Mouse (Mus musculus): ENCODE measurements around the gene Homer2. TPM values are rescaled to one million over a fixed set of nuclear protein-coding genes. Genes with fewer than 3 reads are reported as not detected.

Gene Homer2
- polyA plus RNA-seq (2017; shearing (Covaris generic)), result 1 to 10 TPM in 1 of 2 experiments, not detected in 1; 2.4 TPM

GRCm38 (mm10) chr7:81707471-81708140 lies at the start of gene Homer2:
TSS of gene Homer2 (minus strand) at chr7:81707527.

GRCm38 (mm10) chr7:81571108-81571940 lies 136.0 kb downstream of the Homer2 start, which contains the start of gene Whamm:
TSS of gene Whamm (plus strand) at chr7:81571266.

GRCm38 (mm10) chr7:81566892-81567291 lies 140.4 kb downstream of the Homer2 start, which contains the start of gene Fsd2:
TSS of gene Fsd2 (minus strand) at chr7:81566944.

Other genes with a start within 250 kb of the Homer2 start
- under 1 TPM in 1 of 2 experiments, not detected in 1; 0.09 TPM for gene Ap3b2, start 213.6 kb downstream of the Homer2 start, polyA plus RNA-seq (2017; shearing (Covaris generic))
- gene BC048679, start 209.2 kb downstream of the Homer2 start, polyA plus RNA-seq (2017; shearing (Covaris generic)), result not detected
- gene Fsd2, start 140.6 kb downstream of the Homer2 start, polyA plus RNA-seq (2017; shearing (Covaris generic)), result 1 to 10 TPM; 2.3 to 4.6 TPM
- 10 to 100 TPM; 28.6 to 33.6 TPM for gene Whamm, start 136.3 kb downstream of the Homer2 start, polyA plus RNA-seq (2017; shearing (Covaris generic))
- gene Ramac, start 55.4 kb upstream of the Homer2 start, polyA plus RNA-seq (2017; shearing (Covaris generic)), result 100 to 1,000 TPM; 150 to 151 TPM
- gene 3110040N11Rik, start 82.0 kb upstream of the Homer2 start, polyA plus RNA-seq (2017; shearing (Covaris generic)), result 10 to 100 TPM; 57.9 to 69.9 TPM
- 100 to 1,000 TPM in 1 of 2 experiments, 10 to 100 TPM in 1; 89.3 to 108 TPM for gene Btbd1, start 121.9 kb upstream of the Homer2 start, polyA plus RNA-seq (2017; shearing (Covaris generic))
- gene Gm10160, start 148.3 kb upstream of the Homer2 start, polyA plus RNA-seq (2017; shearing (Covaris generic)), result not detected
- gene Tm6sf1, start 151.5 kb upstream of the Homer2 start, polyA plus RNA-seq (2017; shearing (Covaris generic)), result 10 to 100 TPM in 1 of 2 experiments, 1 to 10 TPM in 1; 7.4 to 18.2 TPM
- gene Hdgfl3, start 226.9 kb upstream of the Homer2 start, polyA plus RNA-seq (2017; shearing (Covaris generic)), result 10 to 100 TPM in 1 of 2 experiments, 1 to 10 TPM in 1; 7.1 to 11.7 TPM

All from activated CD4-positive, CD25-positive, alpha-beta regulatory T cell (primary cell).